Mouse (Mus musculus): ENCODE measurements around the gene Polr2h.
"Not testable (repeated sequence)": the region's sequence is repeated elsewhere in the genome, so short reads cannot be mapped to it uniquely, and the experiment has no call there.

Polr2h gene

GRCm38 (mm10) chr16:20717181-20717977 is at the start of gene Polr2h, which contains the start of gene Clcn2:
Gene Polr2h, plus strand, starts transcription at chr16:20717665.
Gene Clcn2, minus strand, starts transcription at chr16:20717746.
- peak; percentile 95 to 98 for DNase-seq (ENCODE audit: low spot score in 2 of 2)

GRCm38 (mm10) chr16:20668013-20668412 is 49.5 kb upstream of the Polr2h start, which contains the start of gene Eif4g1:
Gene Eif4g1, plus strand, starts transcription at chr16:20668313.
- not testable (repeated sequence) for DNase-seq (ENCODE audit: low spot score in 2 of 2)

DNA sequence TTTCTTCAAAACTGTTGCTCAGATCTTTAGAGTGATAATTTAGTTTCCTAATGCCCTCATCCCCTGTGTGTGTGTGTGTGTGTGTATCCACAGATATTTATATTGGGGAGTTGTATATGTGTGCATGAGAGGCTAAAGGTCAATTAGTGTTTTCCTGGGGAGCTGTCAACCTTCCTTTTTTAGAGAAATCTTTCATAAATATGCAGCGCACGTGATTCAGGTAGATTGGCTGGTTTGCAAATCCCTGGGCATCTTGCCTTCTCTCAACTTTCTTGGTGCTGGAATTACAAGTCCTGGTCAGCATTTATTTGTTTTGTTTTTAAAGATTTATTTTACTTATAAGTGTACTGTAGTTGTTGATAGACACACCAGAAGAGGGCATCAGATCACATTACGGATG is 47.2 kb upstream of the Polr2h start:
- DNase-seq (ENCODE audit: low spot score in 2 of 2), result no peak

DNA sequence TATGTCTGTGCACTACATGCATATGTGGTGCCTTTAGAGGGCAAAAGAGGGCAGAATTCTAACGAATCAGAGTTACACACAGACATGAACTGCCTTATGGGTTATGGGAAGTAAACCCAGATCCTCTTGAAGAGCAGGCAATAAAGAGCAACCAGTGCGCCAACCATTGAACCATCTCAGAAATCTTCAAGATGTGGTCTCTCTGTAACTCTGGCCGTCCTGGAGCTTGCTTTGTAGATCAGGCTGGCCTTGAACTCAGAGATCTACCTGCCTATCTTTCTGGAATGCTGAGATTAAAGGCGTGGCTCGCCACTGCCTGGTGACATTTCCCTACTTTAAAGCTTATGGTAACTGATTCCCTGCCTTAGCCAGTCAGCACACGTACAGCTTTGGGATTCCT is 45.6 kb upstream of the Polr2h start:
- DNase-seq (ENCODE audit: low spot score in 2 of 2), result no peak

DNA sequence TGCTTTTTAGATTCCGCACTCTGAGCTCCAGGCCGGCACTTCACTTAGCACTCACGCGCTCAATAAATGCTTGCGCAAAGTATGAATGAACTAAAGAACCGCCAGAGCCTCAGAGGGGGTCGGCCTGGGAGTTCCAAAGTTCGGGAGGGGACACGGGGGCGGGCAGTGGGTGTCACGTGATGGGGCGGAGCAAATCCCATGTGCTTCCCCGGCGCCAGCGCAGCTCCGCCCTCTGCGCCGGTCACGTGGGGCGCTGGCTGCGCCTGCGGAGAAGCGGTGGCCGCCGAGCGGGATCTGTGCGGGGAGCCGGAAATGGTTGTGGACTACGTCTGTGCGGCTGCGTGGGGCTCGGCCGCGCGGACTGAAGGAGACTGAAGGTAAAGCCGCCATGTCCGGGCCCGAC is 45.0 kb upstream of the Polr2h start:
- DNase-seq (ENCODE audit: low spot score in 2 of 2), result peak; percentile 94 to 97

DNA sequence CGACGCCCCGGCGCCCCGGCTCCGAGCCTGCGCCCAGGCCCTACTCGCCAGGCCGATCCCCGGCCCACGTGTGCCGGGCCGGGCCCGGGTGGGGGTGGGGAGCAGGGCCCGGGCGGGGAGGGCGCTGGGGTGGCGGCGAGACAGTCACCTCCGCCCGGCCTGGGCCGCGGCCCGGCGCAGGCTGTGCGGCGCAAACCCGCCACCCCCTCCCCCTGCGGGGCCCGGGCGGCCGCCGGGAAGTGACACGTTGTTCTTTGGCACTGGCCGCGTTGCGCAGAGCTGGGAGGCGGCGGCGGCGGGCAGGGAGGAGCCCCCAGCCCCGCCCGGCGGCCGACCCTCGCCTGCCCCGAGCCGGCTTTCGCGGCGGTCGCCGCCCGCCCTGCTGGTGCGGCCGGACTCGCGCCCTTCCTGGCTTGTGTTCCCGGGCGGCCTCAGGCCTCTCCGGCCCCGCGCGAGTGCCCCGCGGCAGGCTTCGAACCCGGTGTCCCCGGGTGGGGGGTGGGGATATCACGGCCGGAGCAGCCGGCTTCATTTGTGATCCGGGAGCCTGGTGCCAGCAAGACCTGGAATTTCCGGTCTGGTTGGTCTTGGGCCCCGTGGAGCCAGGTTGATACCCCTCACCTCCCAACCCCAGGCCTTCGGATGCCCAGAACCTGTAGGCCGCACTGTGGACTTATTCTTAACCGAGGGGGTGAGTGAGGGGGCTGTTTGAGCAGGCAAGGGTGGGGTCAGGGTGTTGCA is 44.3 kb upstream of the Polr2h start:
- DNase-seq (ENCODE audit: low spot score in 2 of 2), result peak; percentile 51 to 67

DNA sequence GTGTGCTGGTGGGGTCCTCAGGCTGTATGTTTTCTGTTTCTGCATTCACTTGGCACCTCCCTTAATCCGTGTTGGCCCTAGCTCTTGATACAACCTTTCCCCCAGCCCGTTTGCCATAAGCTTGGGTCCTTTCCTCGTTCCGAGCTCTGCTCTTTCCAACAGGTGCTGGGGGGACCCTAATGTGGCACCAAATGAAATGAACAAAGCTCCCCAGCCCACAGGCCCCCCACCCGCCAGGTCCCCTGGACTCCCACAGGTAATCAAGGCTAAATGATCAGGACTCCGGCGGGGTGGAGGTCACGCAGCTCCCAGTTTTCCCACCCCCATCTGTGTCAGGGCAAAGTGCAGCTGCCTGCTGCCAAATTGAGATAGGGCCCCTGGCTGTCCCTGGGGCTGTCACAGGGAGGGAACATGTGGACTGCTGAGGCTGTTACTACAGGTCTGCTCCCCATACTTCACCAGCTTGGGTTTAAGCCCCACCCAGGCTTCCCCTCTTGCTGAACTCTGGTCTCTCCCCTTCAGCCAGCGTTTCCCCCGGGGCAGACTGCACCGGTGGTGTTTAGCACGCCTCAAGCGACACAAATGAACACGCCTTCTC is 43.7 kb upstream of the Polr2h start:
- DNase-seq (ENCODE audit: low spot score in 2 of 2), result peak in 1 of 2 experiments; percentile 38

GRCm38 (mm10) chr16:20675213-20675612 is 42.3 kb upstream of the Polr2h start:
- no peak for DNase-seq (ENCODE audit: low spot score in 2 of 2)

GRCm38 (mm10) chr16:20676702-20677101 is 40.8 kb upstream of the Polr2h start:
- no peak for DNase-seq (ENCODE audit: low spot score in 2 of 2)

GRCm38 (mm10) chr16:20677380-20677779 is 40.1 kb upstream of the Polr2h start:
- DNase-seq (ENCODE audit: low spot score in 2 of 2), result no peak

DNA sequence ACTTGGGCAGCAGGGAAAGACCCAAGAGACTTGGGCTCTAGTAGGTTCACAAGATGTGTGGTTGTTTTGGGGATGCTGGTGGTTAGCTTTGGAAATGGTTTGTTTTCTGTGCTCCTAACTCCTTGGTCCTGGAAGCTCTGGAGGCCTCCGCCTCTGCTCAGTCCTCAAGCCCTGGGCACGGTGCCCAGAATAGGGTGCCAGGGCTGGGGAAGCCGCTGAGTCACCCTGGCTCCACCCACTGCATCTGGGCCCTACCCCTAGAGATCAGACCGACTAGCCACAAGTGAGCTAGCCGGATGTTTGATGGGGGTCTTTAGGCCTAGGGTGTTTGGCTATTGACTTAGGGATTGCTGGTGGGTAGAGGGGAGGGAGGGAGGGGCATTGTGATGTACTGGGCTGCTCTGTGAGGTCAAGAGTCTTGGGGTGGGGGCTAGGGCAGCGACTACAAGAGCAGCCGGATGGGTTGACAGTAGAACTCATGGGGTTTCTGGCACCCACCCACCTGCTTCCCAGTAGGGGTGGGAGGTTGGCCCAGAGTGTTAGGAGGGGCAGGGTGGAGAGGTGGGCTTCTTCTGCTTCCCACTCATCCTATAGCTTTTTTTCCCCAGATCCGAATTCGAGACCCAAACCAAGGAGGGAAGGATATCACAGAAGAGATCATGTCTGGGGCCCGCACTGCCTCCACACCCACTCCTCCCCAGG is 39.3 kb upstream of the Polr2h start:
- DNase-seq (ENCODE audit: low spot score in 2 of 2), result peak; percentile 91 to 92

DNA sequence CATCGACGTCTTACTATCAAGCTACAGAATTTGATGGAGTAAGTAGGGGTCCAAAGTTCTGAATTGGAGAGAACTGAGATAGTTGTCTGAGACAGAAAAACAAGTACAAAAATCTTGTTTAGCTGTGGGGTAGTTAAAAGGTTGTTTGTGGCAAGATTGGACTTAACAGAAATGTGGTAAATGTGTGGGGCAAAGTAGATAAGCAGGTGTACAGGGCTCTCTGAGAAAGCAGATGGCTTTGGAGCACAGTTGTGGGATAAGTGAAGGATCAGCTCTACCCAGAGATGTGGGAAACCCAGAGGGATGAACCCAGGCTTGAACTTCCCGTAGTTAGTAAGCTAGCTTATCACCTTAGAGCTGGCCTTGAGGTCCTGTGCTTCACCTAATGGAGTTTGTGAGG is 26.7 kb upstream of the Polr2h start:
- no peak for DNase-seq (ENCODE audit: low spot score in 2 of 2)

- DNase-seq (ENCODE audit: low spot score in 2 of 2), result no peak
Observed at GRCm38 (mm10) chr16:20691617-20692016, 25.8 kb upstream of the Polr2h start.

DNA sequence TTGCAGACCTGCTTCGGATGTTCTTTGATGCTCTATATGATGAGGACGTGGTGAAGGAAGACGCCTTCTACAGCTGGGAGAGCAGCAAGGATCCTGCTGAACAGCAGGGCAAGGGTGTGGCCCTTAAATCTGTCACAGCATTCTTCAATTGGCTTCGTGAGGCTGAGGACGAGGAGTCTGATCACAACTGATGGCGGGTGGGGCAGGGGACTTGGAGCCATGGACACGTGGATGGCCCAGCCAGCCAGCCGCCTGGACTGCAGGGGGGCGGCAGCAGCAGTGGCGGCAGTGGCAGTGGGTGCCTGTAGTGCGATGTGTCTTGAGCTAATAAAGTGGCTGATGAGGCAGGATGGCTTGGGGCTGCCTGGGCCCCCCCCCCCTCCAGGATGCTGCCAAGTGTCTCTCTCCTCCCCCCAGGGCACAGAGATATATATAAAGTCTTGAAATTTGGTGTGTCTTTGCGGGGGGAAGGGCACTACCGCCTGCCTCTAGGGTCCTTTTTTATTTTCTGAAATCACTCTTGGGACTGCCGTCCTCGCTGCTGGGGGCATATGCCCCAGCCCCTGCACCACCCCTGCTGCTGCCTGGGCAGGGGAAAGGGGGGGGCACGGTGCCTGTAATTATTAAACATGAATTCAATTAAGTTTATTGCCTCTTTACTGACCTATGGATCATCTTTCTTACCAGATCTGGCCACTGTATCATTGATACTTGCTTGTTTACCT is 25.1 kb upstream of the Polr2h start:
- no peak for DNase-seq (ENCODE audit: low spot score in 2 of 2)

DNA sequence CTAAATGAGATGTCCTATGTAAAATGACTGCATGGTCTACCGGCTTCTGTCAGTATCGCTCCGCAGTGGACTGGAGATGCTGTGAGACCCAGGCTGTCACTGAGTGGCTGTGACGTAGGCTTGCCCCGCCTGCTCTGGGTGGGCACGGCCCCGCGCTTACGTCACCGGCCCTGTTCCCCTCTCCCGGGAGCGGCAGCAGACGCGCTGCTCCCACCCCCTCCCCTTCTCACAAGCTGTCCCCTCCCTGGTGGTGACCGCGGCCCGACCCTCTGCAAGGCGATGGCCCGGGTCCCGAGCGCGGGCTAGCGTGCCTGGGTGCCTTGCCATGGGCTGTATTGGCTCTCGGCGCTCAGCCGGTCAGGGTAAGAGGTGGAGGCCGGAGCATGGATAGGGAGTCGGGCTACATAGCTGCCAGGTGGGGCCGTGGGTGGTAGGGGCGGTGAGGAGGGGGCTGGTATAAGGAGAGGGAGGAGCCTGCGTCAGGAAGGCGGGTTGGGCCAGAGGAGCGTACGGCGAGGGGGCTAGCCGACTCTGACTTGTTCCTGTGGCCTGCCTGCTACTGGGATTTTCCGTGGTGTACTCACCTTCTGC is 24.3 kb upstream of the Polr2h start, which contains the start of gene Fam131a:
Fam131a (plus strand) TSS at position 131 of the 591 bp plus-strand sequence.
- peak; percentile 79 to 86 for DNase-seq (ENCODE audit: low spot score in 2 of 2)

DNA sequence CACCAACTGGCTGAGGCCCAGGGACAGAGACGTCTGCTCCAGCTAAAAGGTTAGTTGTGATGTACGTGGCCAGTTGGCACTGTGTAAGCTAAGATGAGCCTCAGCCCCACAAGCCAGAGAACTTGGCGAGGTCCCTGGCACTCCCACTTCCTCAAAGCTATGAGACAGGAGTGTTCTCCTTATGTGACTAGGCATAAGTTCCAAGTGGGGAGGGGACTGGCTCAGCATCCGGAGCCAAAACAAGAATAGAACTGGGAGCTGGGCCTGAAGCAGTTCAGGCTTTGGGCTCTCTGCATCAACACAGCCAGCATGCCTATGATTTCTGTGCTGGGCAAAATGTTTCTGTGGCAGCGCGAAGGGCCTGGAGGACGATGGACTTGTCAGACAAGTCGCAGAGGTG is 22.7 kb upstream of the Polr2h start:
- no peak for DNase-seq (ENCODE audit: low spot score in 2 of 2)

DNA sequence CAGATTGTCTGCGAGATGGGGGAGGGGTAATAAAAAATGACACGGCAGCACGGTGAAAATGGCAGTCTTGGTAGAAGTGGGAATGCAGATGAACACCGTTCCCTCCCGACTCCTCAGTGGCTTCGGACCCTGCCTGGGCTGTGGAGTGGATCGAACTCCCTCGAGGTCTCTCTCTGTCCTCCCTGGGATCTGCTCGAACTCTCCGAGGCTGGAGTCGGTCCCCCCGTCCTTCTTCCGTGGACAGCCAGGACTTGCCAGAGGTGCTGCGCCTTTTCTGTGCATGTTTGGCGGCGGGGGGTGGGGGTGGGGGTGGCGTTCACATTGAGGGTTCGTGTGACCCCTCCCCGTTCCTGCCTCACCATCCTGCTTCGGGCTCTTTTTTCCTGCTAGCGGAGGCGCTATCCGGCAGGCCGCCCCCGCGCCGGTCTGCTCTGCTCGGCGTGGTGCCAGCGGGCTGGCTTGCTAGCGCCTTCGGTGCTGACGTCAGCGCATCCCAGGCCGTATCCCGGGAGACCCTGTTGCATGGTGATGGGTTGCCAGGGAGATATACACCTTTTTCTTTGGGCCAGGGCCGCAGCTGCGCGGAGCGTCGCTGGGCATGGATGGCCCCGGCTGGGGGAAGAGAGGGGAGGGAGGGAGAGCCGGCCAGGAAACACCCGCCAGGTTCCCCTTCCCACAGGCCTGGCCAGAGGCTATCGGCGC is 21.7 kb upstream of the Polr2h start:
- peak; percentile 42 to 75 for DNase-seq (ENCODE audit: low spot score in 2 of 2)

DNA sequence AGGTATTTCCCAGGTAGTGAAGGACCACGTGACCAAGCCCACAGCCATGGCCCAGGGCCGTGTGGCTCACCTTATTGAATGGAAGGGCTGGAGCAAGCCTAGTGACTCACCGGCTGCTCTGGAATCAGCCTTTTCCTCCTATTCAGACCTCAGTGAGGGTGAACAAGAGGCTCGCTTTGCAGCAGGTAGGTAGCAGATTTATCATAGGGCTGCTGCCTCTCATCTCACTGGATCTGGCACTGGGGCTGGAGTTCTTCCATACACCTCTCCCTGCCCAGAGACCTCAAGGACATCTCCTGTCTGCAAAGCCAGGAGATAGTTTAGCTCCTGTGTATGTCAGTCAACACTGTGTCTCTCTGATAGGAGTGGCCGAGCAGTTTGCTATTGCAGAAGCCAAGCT is 18.2 kb upstream of the Polr2h start:
- DNase-seq (ENCODE audit: low spot score in 2 of 2), result no peak

DNA sequence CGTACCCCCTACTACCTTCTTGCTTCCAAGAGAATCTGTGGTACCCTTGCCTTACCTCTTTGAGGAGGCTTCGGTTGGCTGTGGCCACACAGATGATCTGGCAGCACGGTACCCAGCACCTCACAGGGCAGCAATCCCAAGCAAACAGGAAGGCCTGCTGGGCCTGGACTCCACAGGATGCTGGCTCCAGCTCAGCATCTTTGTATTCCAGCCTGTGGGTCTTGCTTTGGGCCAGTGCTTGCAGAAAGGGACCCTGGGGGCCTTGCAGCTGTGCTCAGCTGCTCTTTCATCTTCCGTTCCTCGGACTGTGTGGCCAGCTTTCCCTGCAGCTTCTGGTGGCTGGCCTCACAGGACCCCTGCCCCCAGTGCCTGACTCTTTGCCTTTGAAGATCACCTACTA is 17.4 kb upstream of the Polr2h start:
- DNase-seq (ENCODE audit: low spot score in 2 of 2), result no peak

GRCm38 (mm10) chr16:20701316-20701715 is 16.1 kb upstream of the Polr2h start:
- DNase-seq (ENCODE audit: low spot score in 2 of 2), result no peak
